Mouse (Mus musculus) stomach, embryonic 16.5 days (tissue): Measurements from ENCODE around the gene Zfp93. TPM values are rescaled to one million over a fixed set of nuclear protein-coding genes. Genes with fewer than 3 reads are reported as not detected.

Experiments used
- ATAC-seq: fragments of 200-750 bp; cut with Nextera tagmentation; 2 replicates; pipeline ENCODE4 v1.8.0; 2017; ENCODE audit warnings: moderate number of reproducible peaks, moderate TSS enrichment; ENCODE audit not compliant: insufficient read depth, low FRiP score
- H3K27ac ChIP-seq: fragments of 300-500 bp; sonication (generic); 2 replicates; pipeline ENCODE4 v1.5.1; 2014; ENCODE audit warnings: low read length
- H3K27me3 ChIP-seq: fragments of 300-500 bp; sonication (generic); 2 replicates; pipeline ENCODE4 v1.6.1; 2014; ENCODE audit warnings: low read length, control low read depth, mixed read lengths; ENCODE audit not compliant: control insufficient read depth, insufficient read depth
- H3K36me3 ChIP-seq: fragments of 300-500 bp; sonication (generic); 2 replicates; pipeline ENCODE4 v1.6.1; 2014; ENCODE audit warnings: low read length; ENCODE audit not compliant: control insufficient read depth, insufficient read depth
- H3K4me1 ChIP-seq: fragments of 300-500 bp; sonication (generic); 2 replicates; pipeline ENCODE4 v1.6.1; 2014; ENCODE audit warnings: low read length, control low read depth, mixed read lengths; ENCODE audit not compliant: control insufficient read depth, insufficient read depth
- H3K4me2 ChIP-seq: fragments of 300-500 bp; sonication (generic); 2 replicates; pipeline ENCODE4 v1.6.1; 2014; ENCODE audit warnings: low read depth, low read length, mixed read lengths
- H3K4me3 ChIP-seq: fragments of 300-500 bp; sonication (generic); replicated peaks from 2 replicates; pipeline ENCODE4 v1.5.1; 2014; ENCODE audit warnings: mild to moderate bottlenecking, low read length
- H3K9ac ChIP-seq: fragments of 300-500 bp; sonication (generic); 2 replicates; pipeline ENCODE4 v1.6.1; 2014; ENCODE audit warnings: low read length
- H3K9me3 ChIP-seq: fragments of 300-500 bp; sonication (generic); replicated peaks from 2 replicates; pipeline ENCODE4 v1.6.1; 2016; ENCODE audit warnings: low read length, control low read depth; ENCODE audit not compliant: control insufficient read depth
- WGBS: fragments of 180-500 bp; shearing (Covaris S2); extraction: QIAGEN DNeasy Blood & Tissue Kit; methylation state at CpG from one replicate; pipeline ENCODE4 v1.1.7; 2014; 5-methylcytosine and 5-hydroxymethylcytosine counted together
- polyA plus RNA-seq: library from polyadenylated mRNA; unstranded; fragments of >200 nt; fragmentation: Nextera tagmentation; extraction: Ambion mirVana; gene quantifications from 2 replicates; pipeline ENCODE4 v1.2.1, GENCODE M21; 2015

The Zfp93 gene
- polyA plus RNA-seq, 1 experiment from 2014 or later = 7.6 TPM

DNA sequence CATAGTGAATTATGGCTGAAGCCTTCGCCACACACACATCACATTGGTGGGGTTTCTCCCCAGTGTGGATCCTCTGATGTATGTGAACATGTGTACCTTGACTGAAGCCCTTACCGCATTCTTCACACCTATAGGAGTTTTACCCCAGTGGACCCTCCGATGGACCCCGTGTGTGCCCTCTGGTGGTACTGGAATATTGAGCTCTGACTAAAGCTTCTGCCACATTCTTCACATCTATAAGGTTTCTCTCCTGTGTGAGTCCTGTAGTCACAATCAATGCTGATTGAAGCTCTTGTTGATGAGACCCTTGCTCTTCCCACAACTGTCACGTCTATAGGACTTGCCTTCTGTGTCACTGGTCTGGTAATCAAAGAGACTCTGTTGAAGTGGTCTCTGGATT, 17.4 kb downstream of the Zfp93 start:
- 83% methylated on average over 5 of the region's 5 CpGs for WGBS
- Histone ChIP-seq H3K27ac (no peak overlapping the region), H3K27me3 (no peaks in the 10 kb centered on the region), H3K4me1 (no peaks in the 10 kb centered on the region), H3K4me3 (no peak overlapping the region), H3K9me3 (no peaks in the 10 kb centered on the region; the same call in 1 of the 2 replicates), H3K4me2 (no peak overlapping the region), H3K36me3 (peaks cover 30% of the 10 kb centered on the region), H3K9ac (no peak overlapping the region)
- no peak for ATAC-seq

DNA sequence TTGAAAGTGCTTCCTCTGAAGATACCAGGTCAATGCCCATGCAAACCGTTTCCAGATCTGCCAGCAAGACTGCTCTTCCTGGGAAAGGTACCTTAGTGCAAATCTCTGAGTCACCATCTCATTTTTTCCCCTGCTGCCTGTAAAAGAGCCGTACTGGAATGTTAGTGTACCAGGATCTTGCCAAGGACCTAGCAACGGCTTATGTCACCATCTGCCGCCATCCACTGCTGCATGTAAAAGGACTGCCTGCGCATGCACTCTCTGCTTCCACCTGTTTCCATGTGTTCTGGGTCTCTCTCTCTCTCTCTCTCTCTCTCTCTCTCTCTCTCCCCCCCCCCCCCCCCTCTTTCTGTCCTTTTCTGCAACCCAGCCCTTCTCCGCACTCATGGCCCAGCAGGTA, 18.3 kb downstream of the Zfp93 start:
- Histone ChIP-seq H3K27me3 (no peaks in the 10 kb centered on the region), H3K27ac (no peak overlapping the region), H3K4me1 (no peaks in the 10 kb centered on the region), H3K4me2 (no peak overlapping the region), H3K9me3 (no peaks in the 10 kb centered on the region; the same call in 1 of the 2 replicates), H3K4me3 (no peak overlapping the region), H3K36me3 (peaks cover 35% of the 10 kb centered on the region), H3K9ac (no peak overlapping the region)
- 83% methylated on average over 6 of the region's 6 CpGs for WGBS
- ATAC-seq = no peak

DNA sequence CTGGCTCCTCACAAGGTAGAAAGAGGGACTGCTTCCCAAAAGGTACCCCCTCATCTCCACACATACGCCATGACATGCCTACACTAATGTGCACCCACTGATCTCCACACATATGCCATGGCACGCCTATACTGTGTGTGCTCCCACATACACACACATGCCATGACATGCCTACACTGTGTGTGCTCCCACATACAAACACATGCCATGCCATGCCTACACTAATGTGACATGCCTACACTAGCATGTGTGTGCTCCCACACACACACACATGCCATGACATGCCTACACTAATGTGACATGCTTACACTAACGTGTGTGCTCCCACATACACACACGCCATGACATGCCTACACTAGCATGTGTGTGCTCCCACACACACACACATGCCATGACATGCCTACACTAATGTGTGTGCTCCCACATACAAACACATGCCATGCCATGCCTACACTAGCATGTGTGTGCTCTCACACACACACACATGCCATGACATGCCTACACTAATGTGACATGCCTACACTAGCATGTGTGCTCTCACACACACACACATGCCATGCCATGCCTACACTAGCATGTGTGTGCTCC, 20.0 kb downstream of the Zfp93 start:
- H3K27ac ChIP-seq = no peak overlapping the region
- 92% methylated on average over 4 of the region's 4 CpGs for WGBS
- no peak overlapping the region for H3K9ac ChIP-seq
- H3K36me3 ChIP-seq = peaks cover 46% of the 10 kb centered on the region
- no peak overlapping the region for H3K4me3 ChIP-seq
- H3K27me3 ChIP-seq = no peaks in the 10 kb centered on the region
- H3K4me1 ChIP-seq = no peaks in the 10 kb centered on the region
- no peak overlapping the region for H3K4me2 ChIP-seq
- H3K9me3 ChIP-seq = no peaks in the 10 kb centered on the region; the same call in 1 of the 2 replicates
- ATAC-seq = no peak

DNA sequence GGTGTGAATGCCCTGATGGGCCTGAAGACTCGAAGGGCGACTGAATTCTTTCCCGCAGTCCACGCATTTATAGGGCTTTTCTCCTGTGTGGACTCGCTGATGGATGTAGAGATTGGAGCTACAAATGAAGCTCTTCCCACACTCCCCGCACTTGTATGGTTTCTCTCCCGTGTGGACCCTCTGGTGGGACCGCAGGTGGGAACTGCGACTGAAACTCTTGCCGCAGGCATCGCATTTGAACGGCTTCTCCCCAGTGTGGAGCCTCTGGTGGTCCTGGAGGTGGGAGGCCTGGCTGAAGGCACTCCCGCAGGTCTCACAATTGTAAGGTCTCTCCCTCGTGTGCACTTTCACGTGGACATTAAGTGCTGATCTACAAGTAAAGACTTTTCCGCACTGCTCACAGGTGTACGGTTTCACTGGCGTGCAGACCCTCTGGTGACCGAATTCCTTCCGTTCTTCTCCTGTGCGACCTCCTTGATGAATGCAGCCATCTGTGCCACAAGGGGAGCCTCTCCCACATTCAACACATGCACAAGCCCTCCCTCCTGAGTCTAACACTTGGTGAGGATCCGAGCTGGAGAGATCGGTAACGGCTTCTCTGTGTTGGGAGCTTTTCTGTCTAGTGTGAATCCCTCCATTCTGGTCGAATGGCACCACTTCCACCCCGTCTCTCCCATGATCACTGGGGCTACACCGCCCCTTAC, 21.3 kb downstream of the Zfp93 start:
- Histone ChIP-seq H3K9me3 (no peaks in the 10 kb centered on the region; the same call in 1 of the 2 replicates), H3K27ac (no peak overlapping the region), H3K4me3 (no peak overlapping the region), H3K4me2 (no peak overlapping the region), H3K27me3 (no peaks in the 10 kb centered on the region), H3K9ac (no peak overlapping the region), H3K4me1 (no peaks in the 10 kb centered on the region), H3K36me3 (peaks cover 55% of the 10 kb centered on the region)
- 88% methylated on average over 27 of the region's 27 CpGs for WGBS
- no peak for ATAC-seq

DNA sequence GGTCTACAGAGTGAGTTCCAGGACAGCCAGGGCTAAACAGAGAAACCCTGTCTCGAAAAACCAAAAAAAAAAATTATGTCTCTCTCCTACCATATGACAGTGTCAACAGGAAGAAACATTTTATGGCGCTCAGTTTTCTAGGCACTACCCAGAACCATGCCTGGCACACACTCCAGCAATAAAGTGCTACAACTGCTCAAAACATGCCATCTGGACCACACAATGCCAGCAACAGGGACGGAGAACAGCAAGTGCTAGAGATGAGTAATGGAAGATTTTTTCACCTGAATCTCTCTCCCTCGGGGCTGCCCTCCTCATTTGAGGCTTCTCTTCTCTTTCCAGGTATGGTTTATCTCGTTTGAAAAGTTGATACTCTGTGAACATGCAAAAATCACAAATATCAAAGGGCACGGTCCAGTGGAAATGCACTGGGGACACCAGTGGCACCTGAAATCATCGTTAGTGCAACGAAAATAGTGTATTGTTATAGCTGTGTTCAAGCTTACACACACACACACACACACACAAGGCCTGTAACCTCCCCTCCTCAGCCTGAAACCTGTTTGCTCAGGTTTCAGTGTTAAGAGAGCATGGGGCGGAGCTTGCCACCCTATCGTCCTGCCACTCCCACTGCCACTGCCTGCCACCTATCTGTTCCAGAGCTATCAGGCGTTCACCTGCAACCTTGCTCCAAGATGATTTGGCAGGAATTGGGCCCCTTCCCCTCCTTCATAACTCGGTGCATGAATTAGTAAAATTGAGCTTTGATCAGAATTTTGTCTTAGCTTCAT, 23.0 kb downstream of the Zfp93 start:
- Histone ChIP-seq H3K4me1 (0 out of 2 replicates have a peak, but pooled peaks cover 6% of the 10 kb centered on the region), H3K27me3 (no peaks in the 10 kb centered on the region), H3K9me3 (no peaks in the 10 kb centered on the region; the same call in 1 of the 2 replicates), H3K27ac (peak overlapping the region; percentile 46; the same call in 1 of the 2 replicates), H3K4me3 (no peak overlapping the region), H3K36me3 (peaks cover 55% of the 10 kb centered on the region), H3K9ac (no peak overlapping the region), H3K4me2 (no peak overlapping the region)
- 71% methylated on average over 12 of the region's 12 CpGs for WGBS
- ATAC-seq = peak; percentile 46; the same call in 1 of the 2 replicates

DNA sequence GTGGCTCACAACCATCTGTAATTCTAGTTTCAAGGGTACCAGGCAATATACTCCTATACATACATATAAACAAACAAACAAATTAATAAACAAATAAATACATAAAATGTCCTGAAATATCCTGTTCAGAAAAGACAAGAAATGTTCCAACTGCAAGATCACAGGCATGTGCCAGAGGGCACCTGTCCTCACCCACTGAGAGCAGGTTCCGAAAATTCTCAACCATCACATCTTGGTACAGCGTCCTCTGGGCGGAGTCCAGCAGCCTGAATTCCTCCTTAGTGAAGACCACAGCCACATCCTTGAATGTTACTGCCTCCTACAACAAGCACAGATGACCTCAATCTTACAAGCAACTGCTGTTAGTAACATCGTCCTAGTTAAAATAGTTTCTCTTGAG, 24.5 kb downstream of the Zfp93 start:
- Histone ChIP-seq H3K27ac (no peak overlapping the region), H3K4me1 (0 out of 2 replicates have a peak, but pooled peaks cover 8% of the 10 kb centered on the region), H3K9me3 (no peaks in the 10 kb centered on the region; the same call in 1 of the 2 replicates), H3K4me3 (no peak overlapping the region), H3K27me3 (no peaks in the 10 kb centered on the region), H3K36me3 (peaks cover 54% of the 10 kb centered on the region), H3K4me2 (no peak overlapping the region), H3K9ac (no peak overlapping the region)
- ATAC-seq = no peak
- WGBS = 94% methylated on average over 4 of the region's 4 CpGs

DNA sequence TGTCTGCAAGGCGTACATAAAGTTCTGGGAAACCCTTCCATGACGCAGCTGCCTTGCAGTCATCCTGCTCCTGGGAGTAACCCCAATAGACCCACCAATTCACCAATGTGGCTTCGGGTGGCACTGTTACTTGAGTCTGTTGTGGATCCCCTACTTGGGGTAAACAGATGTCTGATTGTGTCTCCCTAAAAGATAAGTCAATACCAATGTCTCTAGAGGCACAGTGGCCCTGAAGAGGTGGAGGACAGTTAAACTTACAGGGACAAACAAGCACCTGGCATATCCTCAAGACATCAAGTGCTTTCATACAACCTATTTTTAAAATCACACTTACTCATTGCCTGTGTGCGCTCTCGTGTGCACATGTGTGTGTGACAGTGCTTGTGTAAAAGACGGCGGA, 25.2 kb downstream of the Zfp93 start:
- no peak overlapping the region for H3K9ac ChIP-seq
- no peak overlapping the region for H3K4me2 ChIP-seq
- H3K9me3 ChIP-seq = no peaks in the 10 kb centered on the region; the same call in 1 of the 2 replicates
- peaks cover 48% of the 10 kb centered on the region for H3K36me3 ChIP-seq
- H3K4me1 ChIP-seq = 0 out of 2 replicates have a peak, but pooled peaks cover 8% of the 10 kb centered on the region
- 96% methylated on average over 7 of the region's 7 CpGs for WGBS
- no peak for ATAC-seq
- no peak overlapping the region for H3K4me3 ChIP-seq
- H3K27me3 ChIP-seq = no peaks in the 10 kb centered on the region
- no peak overlapping the region for H3K27ac ChIP-seq

DNA sequence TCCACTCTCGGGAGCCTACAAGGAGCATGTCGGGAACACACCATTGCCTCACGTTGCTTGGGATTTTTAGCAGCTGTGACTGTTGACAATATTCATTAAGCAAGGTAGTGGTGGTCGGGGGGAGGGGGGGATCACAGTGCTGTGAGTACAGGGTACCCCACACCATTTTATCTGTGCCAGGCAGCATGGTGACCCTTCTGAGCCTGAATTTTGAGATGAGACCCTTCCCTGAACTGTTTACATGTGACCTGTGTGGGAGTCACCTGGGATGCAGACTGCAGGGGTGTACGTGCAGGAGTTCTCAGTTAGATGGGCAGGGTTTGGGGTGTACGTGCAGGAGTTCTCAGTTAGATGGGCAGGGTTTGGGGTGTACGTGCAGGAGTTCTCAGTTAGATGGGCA, 26.2 kb downstream of the Zfp93 start:
- Histone ChIP-seq H3K36me3 (peaks cover 38% of the 10 kb centered on the region), H3K9ac (no peak overlapping the region), H3K4me2 (no peak overlapping the region), H3K27me3 (no peaks in the 10 kb centered on the region), H3K9me3 (no peaks in the 10 kb centered on the region; the same call in 1 of the 2 replicates), H3K4me1 (0 out of 2 replicates have a peak, but pooled peaks cover 8% of the 10 kb centered on the region), H3K27ac (no peak overlapping the region), H3K4me3 (no peak overlapping the region)
- 90% methylated on average over 7 of the region's 7 CpGs for WGBS
- no peak for ATAC-seq
